Mouse (Mus musculus) erythroblast, embryonic 14.5 days (primary cell): Measurements from ENCODE around the gene Itga9.

Experiments used
- GATA1 ChIP-seq: IDR thresholded peaks from 2 replicates; pipeline ENCODE4 v1.6.1; 2012; ENCODE audit warnings: low read length, inconsistent platforms, mixed read lengths
- TAL1 ChIP-seq: IDR thresholded peaks from 3 replicates; pipeline ENCODE4 v1.6.1; 2012; ENCODE audit warnings: low read length, inconsistent platforms, mixed read lengths

- TF ChIP-seq GATA1: no peak
- no peak for TF ChIP-seq TAL1
These were observed 17.7 kb downstream of the Itga9 start for GRCm38 (mm10) chr9:118624146-118624545.
